Mouse (Mus musculus) lung, embryonic 15.5 days (tissue): ENCODE data around the gene Pcbp3. TPM values are rescaled to one million over a fixed set of nuclear protein-coding genes. Genes with fewer than 3 reads are reported as not detected.

Experiments
- ATAC-seq: fragments of 200-750 bp; cut with Nextera tagmentation; 2 replicates; pipeline ENCODE4 v1.8.0; 2017; ENCODE audit warnings: moderate number of reproducible peaks, borderline replicate concordance; ENCODE audit not compliant: low FRiP score, low TSS enrichment; ENCODE audit errors: extremely low read depth
- H3K27ac ChIP-seq: fragments of 300-500 bp; sonication (generic); 2 replicates; pipeline ENCODE4 v1.5.1; 2015; ENCODE audit warnings: moderate library complexity, mild to moderate bottlenecking, inconsistent platforms
- H3K27me3 ChIP-seq: fragments of 300-500 bp; sonication (generic); 2 replicates; pipeline ENCODE4 v1.6.1; 2015; ENCODE audit warnings: inconsistent platforms
- H3K36me3 ChIP-seq: fragments of 300-500 bp; sonication (generic); 2 replicates; pipeline ENCODE4 v1.6.1; 2015; ENCODE audit warnings: inconsistent platforms
- H3K4me1 ChIP-seq: fragments of 300-500 bp; sonication (generic); 2 replicates; pipeline ENCODE4 v1.6.1; 2015; ENCODE audit warnings: inconsistent platforms
- H3K4me2 ChIP-seq: fragments of 300-500 bp; sonication (generic); 2 replicates; pipeline ENCODE4 v1.6.1; 2015; ENCODE audit warnings: inconsistent platforms, mild to moderate bottlenecking, moderate library complexity
- H3K4me3 ChIP-seq: fragments of 300-500 bp; sonication (generic); 2 replicates; pipeline ENCODE4 v1.5.1; 2015; ENCODE audit warnings: mild to moderate bottlenecking, inconsistent platforms
- H3K9ac ChIP-seq: fragments of 300-500 bp; sonication (generic); 2 replicates; pipeline ENCODE4 v1.6.1; 2015; ENCODE audit warnings: inconsistent platforms
- H3K9me3 ChIP-seq: fragments of 300-500 bp; sonication (generic); 2 replicates; pipeline ENCODE4 v1.6.1; 2016; ENCODE audit warnings: inconsistent platforms
- WGBS: fragments of 180-500 bp; shearing (Covaris S2); methylation state at CpG from one replicate; pipeline ENCODE4 v1.1.7; 2015; 5-methylcytosine and 5-hydroxymethylcytosine counted together
- polyA plus RNA-seq: library from polyadenylated mRNA; unstranded; fragments of >200 nt; fragmentation: Nextera tagmentation; extraction: Ambion mirVana; gene quantifications from 2 replicates; pipeline ENCODE4 v1.2.1, GENCODE M21; 2015

The Pcbp3 gene
- polyA plus RNA-seq, 1 experiment from 2014 or later: 36.4 TPM

GRCm38 (mm10) chr10:76918086-76918485, 43.6 kb downstream of the Pcbp3 start:
- no peaks in the 10 kb centered on the region for H3K27me3 ChIP-seq
- H3K4me2 ChIP-seq: no peak overlapping the region
- H3K36me3 ChIP-seq: 0 out of 2 replicates have a peak, but pooled peaks cover 3% of the 10 kb centered on the region
- ATAC-seq: no peak
- no peaks in the 10 kb centered on the region for H3K4me1 ChIP-seq
- WGBS: 66% methylated on average over 3 of the region's 3 CpGs
- no peak overlapping the region for H3K4me3 ChIP-seq
- H3K9me3 ChIP-seq: peaks cover 3% of the 10 kb centered on the region; the same call in 1 of the 2 replicates
- no peak overlapping the region for H3K9ac ChIP-seq
- H3K27ac ChIP-seq: no peak overlapping the region

- no peak overlapping the region for H3K9ac ChIP-seq
- H3K4me1 ChIP-seq: peaks cover 23% of the 10 kb centered on the region
- H3K27me3 ChIP-seq: no peaks in the 10 kb centered on the region
- ATAC-seq: peak; percentile 39; the same call in 1 of the 2 replicates
- no peaks in the 10 kb centered on the region for H3K9me3 ChIP-seq
- no peak overlapping the region for H3K4me3 ChIP-seq
- 42% methylated on average over 10 of the region's 10 CpGs for WGBS
- peak overlapping the region; percentile 47 for H3K27ac ChIP-seq
- H3K36me3 ChIP-seq: no peaks in the 10 kb centered on the region
- peak overlapping the region; percentile 13; the same call in 1 of the 2 replicates for H3K4me2 ChIP-seq
Observed at GRCm38 (mm10) chr10:76906434-76906833, 55.3 kb downstream of the Pcbp3 start.

- peaks cover 23% of the 10 kb centered on the region for H3K4me1 ChIP-seq
- no peaks in the 10 kb centered on the region for H3K9me3 ChIP-seq
- WGBS: 53% methylated on average over 14 of the region's 14 CpGs
- no peaks in the 10 kb centered on the region for H3K27me3 ChIP-seq
- peak overlapping the region; percentile 47 for H3K27ac ChIP-seq
- no peaks in the 10 kb centered on the region for H3K36me3 ChIP-seq
- H3K9ac ChIP-seq: no peak overlapping the region
- H3K4me2 ChIP-seq: peak overlapping the region; percentile 13; the same call in 1 of the 2 replicates
- peak; percentile 74; the same call in 1 of the 2 replicates for ATAC-seq
- H3K4me3 ChIP-seq: no peak overlapping the region
Observed at GRCm38 (mm10) chr10:76905935-76906341, 55.7 kb downstream of the Pcbp3 start.

- Histone ChIP-seq H3K4me3 (no peak overlapping the region), H3K27me3 (no peaks in the 10 kb centered on the region), H3K27ac (peak overlapping the region; percentile 22), H3K9me3 (no peaks in the 10 kb centered on the region), H3K36me3 (no peaks in the 10 kb centered on the region), H3K9ac (no peak overlapping the region), H3K4me2 (no peak overlapping the region), H3K4me1 (peaks cover 23% of the 10 kb centered on the region)
- ATAC-seq: no peak
- 51% methylated on average over 3 of the region's 3 CpGs for WGBS
Observed at GRCm38 (mm10) chr10:76903694-76904093, 58.0 kb downstream of the Pcbp3 start.

- Histone ChIP-seq H3K4me3 (no peak overlapping the region), H3K9me3 (no peaks in the 10 kb centered on the region), H3K9ac (no peak overlapping the region), H3K4me2 (no peak overlapping the region), H3K27me3 (no peaks in the 10 kb centered on the region), H3K27ac (peak overlapping the region; percentile 22; the same call in 1 of the 2 replicates), H3K4me1 (peaks cover 23% of the 10 kb centered on the region), H3K36me3 (no peaks in the 10 kb centered on the region)
- ATAC-seq: no peak
- WGBS: 64% methylated on average over 3 of the region's 3 CpGs
Observed at GRCm38 (mm10) chr10:76903099-76903498, 58.6 kb downstream of the Pcbp3 start.

GRCm38 (mm10) chr10:76902588-76902987, 59.1 kb downstream of the Pcbp3 start:
- no peak overlapping the region for H3K4me3 ChIP-seq
- H3K9ac ChIP-seq: no peak overlapping the region
- no peaks in the 10 kb centered on the region for H3K27me3 ChIP-seq
- H3K36me3 ChIP-seq: no peaks in the 10 kb centered on the region
- no peaks in the 10 kb centered on the region for H3K9me3 ChIP-seq
- 0 out of 2 replicates have a peak, but pooled peaks have one; percentile 38 for ATAC-seq
- H3K4me2 ChIP-seq: no peak overlapping the region
- peak overlapping the region; percentile 33 for H3K27ac ChIP-seq
- WGBS: 26% methylated on average over 6 of the region's 6 CpGs
- H3K4me1 ChIP-seq: peaks cover 23% of the 10 kb centered on the region

- no peak overlapping the region for H3K4me3 ChIP-seq
- H3K9me3 ChIP-seq: no peaks in the 10 kb centered on the region
- H3K9ac ChIP-seq: no peak overlapping the region
- no peak overlapping the region for H3K4me2 ChIP-seq
- no peak for ATAC-seq
- H3K4me1 ChIP-seq: peaks cover 13% of the 10 kb centered on the region; the same call in 1 of the 2 replicates
- no peaks in the 10 kb centered on the region for H3K36me3 ChIP-seq
- H3K27me3 ChIP-seq: no peaks in the 10 kb centered on the region
- 90% methylated on average over 4 of the region's 4 CpGs for WGBS
- no peak overlapping the region for H3K27ac ChIP-seq
Observed at GRCm38 (mm10) chr10:76898428-76898827, 63.3 kb downstream of the Pcbp3 start.

GRCm38 (mm10) chr10:76891456-76891855, 70.2 kb downstream of the Pcbp3 start:
- 96% methylated on average over 2 of the region's 2 CpGs for WGBS
- no peaks in the 10 kb centered on the region for H3K4me1 ChIP-seq
- H3K4me2 ChIP-seq: no peak overlapping the region
- no peak for ATAC-seq
- H3K9me3 ChIP-seq: no peaks in the 10 kb centered on the region
- H3K36me3 ChIP-seq: no peaks in the 10 kb centered on the region
- no peak overlapping the region for H3K4me3 ChIP-seq
- H3K27me3 ChIP-seq: no peaks in the 10 kb centered on the region
- H3K27ac ChIP-seq: no peak overlapping the region
- no peak overlapping the region for H3K9ac ChIP-seq

- ATAC-seq: no peak
- Histone ChIP-seq H3K27ac (no peak overlapping the region), H3K9me3 (no peaks in the 10 kb centered on the region), H3K36me3 (no peaks in the 10 kb centered on the region), H3K4me2 (no peak overlapping the region), H3K4me3 (no peak overlapping the region), H3K4me1 (no peaks in the 10 kb centered on the region), H3K9ac (no peak overlapping the region), H3K27me3 (no peaks in the 10 kb centered on the region)
- WGBS: 88% methylated on average over 3 of the region's 3 CpGs
Observed at GRCm38 (mm10) chr10:76883442-76884244, 78.0 kb downstream of the Pcbp3 start.

GRCm38 (mm10) chr10:76882644-76883441, 78.8 kb downstream of the Pcbp3 start:
- Histone ChIP-seq H3K9ac (no peak overlapping the region), H3K4me3 (no peak overlapping the region), H3K9me3 (no peaks in the 10 kb centered on the region), H3K36me3 (no peaks in the 10 kb centered on the region), H3K27me3 (no peaks in the 10 kb centered on the region), H3K4me2 (no peak overlapping the region), H3K4me1 (no peaks in the 10 kb centered on the region), H3K27ac (no peak overlapping the region)
- 74% methylated on average over 17 of the region's 17 CpGs for WGBS
- no peak for ATAC-seq

GRCm38 (mm10) chr10:76881900-76882299, 79.8 kb downstream of the Pcbp3 start:
- 46% methylated on average over 5 of the region's 5 CpGs for WGBS
- Histone ChIP-seq H3K4me2 (no peak overlapping the region), H3K27ac (no peak overlapping the region), H3K9me3 (no peaks in the 10 kb centered on the region), H3K27me3 (no peaks in the 10 kb centered on the region), H3K36me3 (no peaks in the 10 kb centered on the region), H3K9ac (no peak overlapping the region), H3K4me1 (no peaks in the 10 kb centered on the region), H3K4me3 (no peak overlapping the region)
- no peak for ATAC-seq

- 61% methylated on average over 6 of the region's 6 CpGs for WGBS
- no peaks in the 10 kb centered on the region for H3K36me3 ChIP-seq
- no peaks in the 10 kb centered on the region for H3K4me1 ChIP-seq
- ATAC-seq: no peak
- H3K27me3 ChIP-seq: no peaks in the 10 kb centered on the region
- no peaks in the 10 kb centered on the region for H3K9me3 ChIP-seq
- no peak overlapping the region for H3K4me3 ChIP-seq
- no peak overlapping the region for H3K4me2 ChIP-seq
- no peak overlapping the region for H3K9ac ChIP-seq
- no peak overlapping the region for H3K27ac ChIP-seq
Observed at GRCm38 (mm10) chr10:76875310-76875709, 86.4 kb downstream of the Pcbp3 start.
